Mouse (Mus musculus): ENCODE measurements around the gene Btg4. TPM values are rescaled to one million over a fixed set of nuclear protein-coding genes. Genes with fewer than 3 reads are reported as not detected.

The Btg4 gene
- total RNA-seq, 2 experiments from 2014 or later = not detected

DNA sequence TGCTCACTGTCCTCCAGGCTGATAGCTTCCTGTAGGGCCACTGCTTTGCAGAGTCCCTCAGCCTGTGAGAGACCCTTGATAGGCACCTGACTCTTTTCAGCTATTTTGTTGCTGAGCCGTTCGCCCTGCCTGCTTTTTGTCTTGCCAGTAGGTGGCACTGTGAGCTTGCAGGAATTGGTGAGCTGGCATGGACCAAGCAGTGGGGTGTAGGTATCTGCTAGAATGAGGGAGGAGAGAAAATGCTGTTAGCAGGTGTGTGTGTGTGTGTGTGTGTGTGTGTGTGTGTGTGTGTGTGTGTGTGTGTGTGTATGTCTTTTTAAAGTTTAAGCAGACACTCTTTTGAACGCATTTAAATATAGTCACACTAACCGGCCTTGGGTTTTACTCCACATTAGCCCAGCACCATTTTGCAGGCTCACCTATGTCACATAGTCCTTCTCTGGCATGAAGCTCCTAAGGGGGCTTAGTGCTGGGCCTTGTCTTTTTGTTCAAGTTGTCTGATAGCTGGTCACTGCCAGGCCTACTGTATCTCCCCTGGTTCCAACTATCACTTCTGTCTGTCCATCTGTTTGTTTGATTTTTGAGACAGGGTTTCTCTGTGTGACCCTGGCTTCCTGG lies 101.2 kb downstream of the Btg4 start:
- peak; percentile 66 to 82 for DNase-seq (ENCODE audit: extremely low spot score in 1 of 2, low spot score in 1 of 2)

DNA sequence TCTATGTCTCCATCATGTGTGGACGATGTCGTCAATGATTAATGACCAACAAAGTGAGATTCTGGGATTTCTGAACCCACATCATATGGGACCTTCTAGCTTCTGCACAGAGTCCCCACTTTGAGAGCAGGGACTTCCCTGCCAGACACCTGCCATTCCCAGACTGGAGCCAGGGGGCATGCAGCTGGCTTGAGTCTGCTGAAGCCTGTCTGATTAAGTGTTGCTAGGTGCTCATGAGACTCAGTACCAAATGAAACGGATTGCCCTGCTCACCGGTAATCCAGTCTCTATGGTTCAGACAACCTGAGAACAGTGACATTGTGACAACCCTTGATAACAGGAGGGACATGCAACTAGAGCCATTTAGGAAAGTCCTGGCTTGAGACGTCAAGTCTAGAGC lies 103.3 kb downstream of the Btg4 start:
- DNase-seq (ENCODE audit: extremely low spot score in 1 of 2, low spot score in 1 of 2) = no peak

DNA sequence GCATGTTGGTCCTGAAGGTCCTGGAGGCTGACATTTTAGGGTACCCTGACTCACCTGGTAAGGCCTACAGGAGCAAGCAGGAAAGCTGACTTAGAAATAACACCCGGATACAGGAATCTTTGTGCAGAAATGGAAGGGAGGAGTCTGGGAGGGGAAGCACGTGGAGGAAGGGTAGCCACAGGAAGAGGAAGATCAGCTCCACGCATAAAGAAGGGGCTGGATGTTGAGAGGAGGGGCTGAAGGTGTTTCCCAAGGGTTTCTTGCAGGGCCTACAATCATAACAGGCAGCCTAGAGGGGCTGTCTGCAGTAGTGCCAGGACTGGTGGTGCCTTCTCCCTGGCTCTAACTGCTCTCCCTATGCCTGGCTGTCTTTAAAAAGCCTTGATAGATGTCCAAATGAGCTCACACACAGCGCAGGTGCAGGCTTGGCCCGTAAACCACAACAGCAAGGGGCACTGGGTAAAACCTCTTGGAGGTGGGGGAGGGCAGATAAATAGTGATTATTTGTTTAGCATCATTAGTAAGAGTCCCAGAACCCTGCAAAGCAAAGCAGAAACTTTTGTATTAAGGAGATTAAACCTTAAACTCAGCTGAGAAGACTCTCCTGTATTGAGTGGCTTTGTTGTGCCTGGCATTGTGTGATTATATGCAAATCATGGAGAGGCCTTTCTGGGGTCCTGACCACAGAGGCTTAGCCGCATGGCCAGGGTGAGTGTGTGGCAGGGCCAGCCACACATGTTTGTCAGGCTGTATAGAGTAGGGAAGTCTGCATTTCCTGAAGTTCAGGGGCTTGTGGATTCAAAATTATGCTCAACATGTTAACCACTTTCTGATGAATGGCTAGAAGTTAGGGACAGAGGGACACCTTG lies 104.8 kb downstream of the Btg4 start, which contains the start of gene Gm32742:
Gene Gm32742 (minus strand): TSS at position 206 of the 869 bp plus-strand sequence.
- DNase-seq (ENCODE audit: extremely low spot score in 1 of 2, low spot score in 1 of 2) = no peak

DNA sequence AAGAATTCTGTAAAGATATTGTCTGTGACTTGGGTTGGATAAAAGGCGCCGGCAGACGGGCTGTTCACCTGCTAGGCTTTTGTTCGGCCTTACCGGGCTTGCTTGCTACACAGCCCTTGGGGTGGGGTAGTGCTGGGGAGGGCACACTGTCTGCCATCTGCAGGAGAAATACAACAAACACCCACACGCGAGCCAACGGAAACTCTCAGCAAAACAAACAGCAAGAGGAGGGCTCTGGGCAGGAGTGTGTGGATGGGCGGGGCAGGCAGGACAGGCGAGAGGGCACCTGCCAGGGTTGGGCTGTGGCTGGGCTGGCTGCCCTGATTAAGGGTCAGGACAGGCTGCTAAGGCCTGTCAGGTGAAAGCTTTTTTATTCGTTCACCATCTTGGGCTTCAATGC lies 107.3 kb downstream of the Btg4 start:
- no peak for DNase-seq (ENCODE audit: extremely low spot score in 1 of 2, low spot score in 1 of 2)

DNA sequence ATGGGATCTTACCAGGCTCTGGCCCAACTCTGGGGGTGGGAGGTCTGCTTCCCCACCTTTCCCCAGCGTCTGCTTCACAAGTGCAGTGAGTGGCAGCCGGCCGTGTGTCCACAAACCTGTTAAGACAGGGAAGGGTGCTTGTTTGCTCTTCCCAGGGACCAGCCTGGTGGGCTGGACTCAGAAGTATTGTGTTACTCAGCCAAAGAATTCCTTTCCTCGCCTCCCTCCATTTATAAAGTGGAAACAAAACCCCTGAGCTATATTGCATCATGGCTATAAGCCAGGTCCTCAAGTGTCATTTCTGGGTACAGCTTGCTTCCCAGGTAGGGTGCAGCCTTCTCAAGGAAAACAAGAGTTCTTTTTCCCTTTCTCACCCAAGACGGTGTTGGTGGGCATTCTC lies 108.0 kb downstream of the Btg4 start:
- no peak for DNase-seq (ENCODE audit: extremely low spot score in 1 of 2, low spot score in 1 of 2)

DNA sequence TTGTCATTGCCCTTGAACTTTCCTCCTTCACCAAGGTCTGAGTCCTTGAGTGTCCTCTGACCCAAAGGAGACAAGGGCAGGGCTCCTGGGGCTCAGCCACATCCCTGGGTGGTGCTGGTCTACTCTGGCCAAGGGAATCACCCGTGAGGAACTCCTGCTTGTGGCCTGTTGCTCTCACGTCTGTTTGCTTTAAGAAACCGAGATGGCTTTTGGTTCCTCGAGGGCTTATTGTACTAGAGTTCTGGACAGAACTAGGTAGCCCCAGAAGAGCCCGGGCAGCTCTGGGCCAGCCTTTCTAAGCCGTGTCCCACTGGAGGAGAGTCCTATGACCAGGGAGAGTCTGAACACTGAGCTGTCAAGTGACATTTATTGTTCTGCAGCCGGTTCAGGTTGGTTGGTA lies 108.4 kb downstream of the Btg4 start:
- no peak for DNase-seq (ENCODE audit: extremely low spot score in 1 of 2, low spot score in 1 of 2)

Small RNA genes within 50 kb of the gene (microRNA-seq; reads per million reads assigned to microRNA genes)
- gene Mir34b (10.8 to 14.9 reads per million in 2 experiments), gene Mir34c (233 to 442 reads per million in 2 experiments)

Other genes starting within 250 kb of the Btg4 start
- 10 to 100 TPM; 17.2 to 17.4 TPM for gene Ppp2r1b, start 215.6 kb upstream of the Btg4 start, total RNA-seq (2021)
- gene Sik2, start 51.8 kb upstream of the Btg4 start, total RNA-seq (2021) = 10 to 100 TPM; 36.0 to 38.3 TPM
- gene Layn, start 16.2 kb downstream of the Btg4 start, total RNA-seq (2021) = 1 to 10 TPM; 5.6 to 6.9 TPM
- not detected for gene 4833427G06Rik, start 41.2 kb downstream of the Btg4 start, total RNA-seq (2021)
- not detected for gene Gm32742, start 104.6 kb downstream of the Btg4 start, total RNA-seq (2021)
- under 1 TPM in 1 of 2 experiments, not detected in 1; 0.10 TPM for gene Pou2af1, start 152.8 kb downstream of the Btg4 start, total RNA-seq (2021)
- gene Colca2, start 217.7 kb downstream of the Btg4 start, total RNA-seq (2021) = 1 to 10 TPM in 1 of 2 experiments, under 1 TPM in 1; 0.57 to 1.2 TPM